In the genomic region with DNA sequence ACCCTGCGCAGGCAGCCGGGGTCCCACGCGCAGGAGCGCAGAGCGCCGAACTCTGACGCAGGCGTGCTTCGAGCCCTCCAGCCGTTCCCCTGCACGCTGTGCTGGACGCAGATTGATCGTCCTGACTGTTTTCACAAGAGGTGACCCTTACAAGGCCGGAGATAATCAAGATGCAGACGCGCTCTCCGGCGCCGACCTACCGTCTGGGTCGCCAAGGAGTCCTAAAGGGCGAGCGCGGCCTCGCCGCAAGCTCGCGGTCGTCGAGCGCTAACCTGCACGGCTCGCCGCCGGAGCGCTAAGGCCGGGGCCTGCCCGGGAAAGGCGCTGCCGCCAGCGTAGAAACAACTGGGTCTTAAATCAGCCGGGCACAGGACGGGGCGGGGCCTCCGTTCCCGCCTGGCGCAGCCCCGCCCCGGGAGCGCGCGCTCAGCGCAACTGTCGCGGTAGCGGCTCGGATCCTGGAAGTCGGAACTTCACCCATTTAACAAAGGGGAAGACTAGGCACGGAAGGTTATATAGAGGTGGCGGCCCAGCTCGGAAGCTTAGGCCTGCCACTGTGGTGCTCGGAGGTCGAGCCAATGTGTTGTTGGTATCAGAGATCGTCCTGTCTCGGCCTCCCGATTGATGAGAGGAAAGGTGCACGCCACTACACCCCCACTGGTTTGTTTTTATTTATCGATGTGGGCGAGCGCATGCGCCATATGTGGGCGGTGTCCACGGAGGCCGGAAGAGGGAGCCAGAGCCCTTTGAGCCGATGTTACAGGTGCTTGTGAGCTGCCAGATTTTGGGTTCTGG, we compare ENCODE assay signal across 8 mouse cellular contexts. TPM values are rescaled to one million over a fixed set of nuclear protein-coding genes. Genes with fewer than 3 reads are reported as not detected.
A peak's percentile ranks its signal among the peaks of the same experiment; 100 is the strongest.
DNase-seq lines count a peak whose midpoint lies in the region; ATAC-seq and TF ChIP-seq lines count a peak whose summit lies in the region.

A gene (minus strand): TSS at position 642 of the 795 bp plus-strand sequence.

- in situ Hi-C loops in CH12.LX (cut with MboI; ENCODE audit: low pct_ligation_motif_present, low pct_unique_long_range_greater_than_20kb, low sequenced_read_pairs): loop anchor here (25.0 kb wide), 1 partner anchor 492 kb away; no protein-coding TSS in a partner anchor

- peak; percentile 99 for TF ChIP-seq POLR2A in CH12.LX (IDR thresholded peaks at IDR 0.05; ENCODE audit: low read depth, low read length)

- peak within 1 kb of the TSS; percentile 63 to 80 (median 72) for H3K4me3 ChIP-seq in CH12.LX (replicated peaks in 1 of 3; ENCODE audit: low read depth in 2 of 3, low read length in 2 of 3, poor library complexity in 1 of 3)
- H3K4me3 ChIP-seq in brown adipose tissue, adult 24 weeks (ENCODE audit: insufficient read depth, low read depth, low read length): peak within 1 kb of the TSS; percentile 87
- peak within 1 kb of the TSS; percentile 69 for H3K4me3 ChIP-seq in heart, embryonic 12.5 days
- peak within 1 kb of the TSS; percentile 68 for H3K4me3 ChIP-seq in kidney, embryonic 16.5 days (ENCODE audit: low read length)
- peak within 1 kb of the TSS; percentile 70 for H3K4me3 ChIP-seq in liver, embryonic 13.5 days (replicated peaks)
- peak within 1 kb of the TSS; percentile 64 for H3K4me3 ChIP-seq in stomach, embryonic 14.5 days (ENCODE audit: low read depth, low read length)

- H3K36me3 ChIP-seq in CH12.LX (replicated peaks in 1 of 2; ENCODE audit: control insufficient read depth in 1 of 2, insufficient read depth in 1 of 2, low read length in 1 of 2): peaks cover 16 to 30% of the 10 kb centered on the region in 2 experiments
- peaks cover 30% of the 10 kb centered on the region for H3K36me3 ChIP-seq in heart, embryonic 12.5 days
- peaks cover 21% of the 10 kb centered on the region for H3K36me3 ChIP-seq in kidney, embryonic 16.5 days (ENCODE audit: insufficient read depth, low read length)
- H3K36me3 ChIP-seq in liver, embryonic 13.5 days: peaks cover 31% of the 10 kb centered on the region
- peaks cover 3% of the 10 kb centered on the region; the same call in 1 of the 2 replicates for H3K36me3 ChIP-seq in stomach, embryonic 14.5 days (ENCODE audit: control insufficient read depth, insufficient read depth, low read length)

- TF ChIP-seq RAD21 in CH12.LX (IDR thresholded peaks at IDR 0.05; ENCODE audit: low read depth, low read length): peak; percentile 63

- no peak for TF ChIP-seq EP300 in CH12.LX (IDR thresholded peaks at IDR 0.05; ENCODE audit: low read length)

- H3K79me2 ChIP-seq in CH12.LX (replicated peaks; ENCODE audit: control insufficient read depth, extremely low read depth, insufficient read depth, poor library complexity, severe bottlenecking): peaks cover 7% of the 10 kb centered on the region; the same call in 1 of the 2 replicates

- H3K4me2 ChIP-seq in CH12.LX (ENCODE audit: insufficient read depth, low read depth, poor library complexity, severe bottlenecking): peak within 1 kb of the TSS; percentile 91
- peak within 1 kb of the TSS; percentile 95 for H3K4me2 ChIP-seq in heart, embryonic 12.5 days
- peak within 1 kb of the TSS; percentile 79 for H3K4me2 ChIP-seq in kidney, embryonic 16.5 days (replicated peaks; ENCODE audit: low read depth, low read length)
- H3K4me2 ChIP-seq in liver, embryonic 13.5 days: peak within 1 kb of the TSS; percentile 94
- peak within 1 kb of the TSS; percentile 85 for H3K4me2 ChIP-seq in stomach, embryonic 14.5 days (replicated peaks; ENCODE audit: low read depth, low read length)

- peak; percentile 94 for ATAC-seq in erythroid progenitor cell, adult 5-6 weeks (replicated peaks; ENCODE audit: low FRiP score, poor library complexity, severe bottlenecking)
- peak; percentile 94 for ATAC-seq in heart, embryonic 12.5 days (ENCODE audit: insufficient number of reproducible peaks, low FRiP score)
- ATAC-seq in kidney, embryonic 16.5 days (ENCODE audit: low FRiP score, low TSS enrichment): peak; percentile 94
- peak; percentile 96 for ATAC-seq in liver, embryonic 13.5 days (ENCODE audit: low read depth)
- ATAC-seq in stomach, embryonic 14.5 days (ENCODE audit: insufficient number of reproducible peaks, insufficient read depth, low FRiP score, low read depth): peak; percentile 96

- WGBS in heart, embryonic 12.5 days: under 1% methylated on average over 76 of the region's 76 CpGs
- WGBS in kidney, embryonic 16.5 days: under 1% methylated on average over 76 of the region's 76 CpGs
- under 1% methylated on average over 76 of the region's 76 CpGs for WGBS in liver, embryonic 13.5 days (ENCODE audit: insufficient replicate concordance)
- WGBS in stomach, embryonic 14.5 days: under 1% methylated on average over 76 of the region's 76 CpGs

- H3K9me3 ChIP-seq in CH12.LX (replicated peaks; ENCODE audit: low read length): no peaks in the 10 kb centered on the region
- H3K9me3 ChIP-seq in heart, embryonic 12.5 days (replicated peaks): no peaks in the 10 kb centered on the region
- no peaks in the 10 kb centered on the region for H3K9me3 ChIP-seq in kidney, embryonic 16.5 days (ENCODE audit: low read length)
- no peaks in the 10 kb centered on the region for H3K9me3 ChIP-seq in liver, embryonic 13.5 days (replicated peaks)
- no peaks in the 10 kb centered on the region for H3K9me3 ChIP-seq in stomach, embryonic 14.5 days (ENCODE audit: control insufficient read depth, low read depth, low read length)

- H3K4me1 ChIP-seq in CH12.LX (ENCODE audit: control insufficient read depth in 1 of 2, insufficient read depth in 2 of 2): peaks cover 0 to 18% of the 10 kb centered on the region in 2 experiments; a peak in 2 of 4 replicates
- H3K4me1 ChIP-seq in brown adipose tissue, adult 24 weeks (ENCODE audit: control insufficient read depth, insufficient read depth, insufficient read length, low read length): no peaks in the 10 kb centered on the region
- H3K4me1 ChIP-seq in heart, embryonic 12.5 days (replicated peaks): peaks cover 5% of the 10 kb centered on the region
- H3K4me1 ChIP-seq in kidney, embryonic 16.5 days (ENCODE audit: insufficient read depth, low read length): peaks cover 6% of the 10 kb centered on the region; the same call in 1 of the 2 replicates
- peaks cover 25% of the 10 kb centered on the region for H3K4me1 ChIP-seq in liver, embryonic 13.5 days (replicated peaks)
- peaks cover 5% of the 10 kb centered on the region; the same call in 1 of the 2 replicates for H3K4me1 ChIP-seq in stomach, embryonic 14.5 days (ENCODE audit: control insufficient read depth, insufficient read depth, low read length)

- peak within 1 kb of the TSS; percentile 88 for H3K27ac ChIP-seq in CH12.LX (ENCODE audit: insufficient read depth, low read depth)
- H3K27ac ChIP-seq in brown adipose tissue, adult 24 weeks (replicated peaks; ENCODE audit: low read depth, low read length): peak within 1 kb of the TSS; percentile 77
- peak within 1 kb of the TSS; percentile 91 for H3K27ac ChIP-seq in heart, embryonic 12.5 days (ENCODE audit: poor library complexity, severe bottlenecking)
- peak within 1 kb of the TSS; percentile 92 for H3K27ac ChIP-seq in kidney, embryonic 16.5 days (ENCODE audit: low read length)
- peak within 1 kb of the TSS; percentile 98 for H3K27ac ChIP-seq in liver, embryonic 13.5 days
- H3K27ac ChIP-seq in stomach, embryonic 14.5 days (ENCODE audit: low read length): peak within 1 kb of the TSS; percentile 86

- H3K9ac ChIP-seq in CH12.LX (ENCODE audit: insufficient read depth, low read depth): peak within 1 kb of the TSS; percentile 77
- peak within 1 kb of the TSS; percentile 87 for H3K9ac ChIP-seq in heart, embryonic 12.5 days
- peak within 1 kb of the TSS; percentile 91 for H3K9ac ChIP-seq in kidney, embryonic 16.5 days (replicated peaks; ENCODE audit: low read length)
- peak within 1 kb of the TSS; percentile 84 for H3K9ac ChIP-seq in liver, embryonic 13.5 days
- peak within 1 kb of the TSS; percentile 80 for H3K9ac ChIP-seq in stomach, embryonic 14.5 days (replicated peaks; ENCODE audit: low read depth, low read length)

- no peaks in the 10 kb centered on the region for H3K27me3 ChIP-seq in CH12.LX (replicated peaks)
- H3K27me3 ChIP-seq in heart, embryonic 12.5 days (replicated peaks): no peaks in the 10 kb centered on the region
- H3K27me3 ChIP-seq in kidney, embryonic 16.5 days (ENCODE audit: insufficient read depth, low read length): no peaks in the 10 kb centered on the region
- 0 out of 2 replicates have a peak, but pooled peaks cover 3% of the 10 kb centered on the region for H3K27me3 ChIP-seq in liver, embryonic 13.5 days
- H3K27me3 ChIP-seq in stomach, embryonic 14.5 days (ENCODE audit: control insufficient read depth, insufficient read depth, low read length): no peaks in the 10 kb centered on the region

- peak; percentile 94 for DNase-seq in CH12.LX (ENCODE audit: extremely low read depth)
- peak; percentile 86 for DNase-seq in liver, embryonic 13.5 days
- peak; percentile 75 to 82 for DNase-seq in natural killer cell, adult 2 months (ENCODE audit: low spot score in 2 of 2)

- dilution Hi-C loops in CH12.LX (cut with MboI; ENCODE audit: extremely low pct_ligation_motif_present, extremely low pct_unique_long_range_greater_than_20kb, low sequenced_read_pairs): no loop called here

- peak in 1 of 2 experiments; percentile 66; a peak in 2 of 4 replicates for TF ChIP-seq CTCF in CH12.LX (conservative IDR thresholded peaks at IDR 0.05 in 1 of 2, IDR thresholded peaks at IDR 0.05 in 1 of 2; ENCODE audit: low read depth in 2 of 2, low read length in 2 of 2)

TF ChIP-seq in CH12.LX, 34 proteins besides CTCF, POLR2A, EP300 and RAD21 (continues in another document):
- TF ChIP-seq MXI1 (IDR thresholded peaks at IDR 0.05; ENCODE audit: low read depth, low read length): no peak; the same call in none of the 2 replicates
- no peak for TF ChIP-seq ZKSCAN1 (IDR thresholded peaks at IDR 0.05; ENCODE audit: borderline replicate concordance, low read depth, low read length)
- peak; percentile 81 for TF ChIP-seq ELF1 (IDR thresholded peaks at IDR 0.05; ENCODE audit: low read depth, low read length)
- no peak for TF ChIP-seq GABPA (IDR thresholded peaks at IDR 0.05; ENCODE audit: insufficient replicate concordance, low read depth, low read length)
- TF ChIP-seq SMC3 (IDR thresholded peaks at IDR 0.05; ENCODE audit: low read depth, low read length): no peak
- TF ChIP-seq PAX5 (IDR thresholded peaks at IDR 0.05; ENCODE audit: low read length): no peak

RNA-seq across cellular contexts. Expression of the gene that starts here (rescaled TPM):
- total RNA-seq in CH12.LX (2012; rRNA removed) (65.5 and 71.8 TPM in 2 replicates), CH12.LX (2014; rRNA removed) (88.6 and 94.3 TPM in 2 replicates)
- 109 and 116 TPM in 2 replicates for polyA plus RNA-seq in CH12.LX (2012; ENCODE audit: insufficient read length, low read depth)
- polyA plus RNA-seq in brown adipose tissue, adult 24 weeks (2012; ENCODE audit: insufficient read depth, insufficient read length, missing spikeins): 4.1 and 6.8 TPM in 2 replicates
- 63.4 and 91.4 TPM in 2 replicates for total RNA-seq in erythroid progenitor cell, adult 5-6 weeks (2015; ENCODE audit: low replicate concordance)
- 43.3 and 75.6 TPM in 2 replicates for total RNA-seq in erythroid progenitor cell, adult 5-6 weeks (2017; ENCODE audit: low replicate concordance)
- 38.0 and 46.3 TPM in 2 replicates for polyA plus RNA-seq in heart, embryonic 12.5 days (2016; fragmentation: Nextera tagmentation; extraction: Ambion mirVana)
- polyA plus RNA-seq in kidney, embryonic 16.5 days (2015; fragmentation: Nextera tagmentation; extraction: Ambion mirVana): 57.3 and 62.4 TPM in 2 replicates
- polyA plus RNA-seq in liver, embryonic 13.5 days (2015; fragmentation: Nextera tagmentation; extraction: Ambion mirVana): 45.6 and 47.5 TPM in 2 replicates
- 48.2 and 52.5 TPM in 2 replicates for polyA plus RNA-seq in stomach, embryonic 14.5 days (2014; fragmentation: Nextera tagmentation; extraction: Ambion mirVana)

Comparison
In these comparisons a context has a peak if more than half of its experiments do, and no peak if none do; other contexts are left out.
1. Peak in every context shown above with its lines: DNase-seq, ATAC-seq, H3K4me3 ChIP-seq and H3K27ac ChIP-seq.